Mouse (Mus musculus) liver, embryonic 18 days (tissue): Measurements from ENCODE around the gene Lrrc17. TPM values are rescaled to one million over a fixed set of nuclear protein-coding genes. Genes with fewer than 3 reads are reported as not detected.

Experiments used
- polyA plus RNA-seq: library from polyadenylated mRNA; depleted of rRNA; stranded (reverse); fragments of >200 nt; gene quantifications from 2 replicates; pipeline ENCODE4 v1.2.3, GENCODE M21; 2012; rRNA removed

Gene Lrrc17
- 0.90 and 1.1 TPM in 2 replicates for polyA plus RNA-seq

DNA sequence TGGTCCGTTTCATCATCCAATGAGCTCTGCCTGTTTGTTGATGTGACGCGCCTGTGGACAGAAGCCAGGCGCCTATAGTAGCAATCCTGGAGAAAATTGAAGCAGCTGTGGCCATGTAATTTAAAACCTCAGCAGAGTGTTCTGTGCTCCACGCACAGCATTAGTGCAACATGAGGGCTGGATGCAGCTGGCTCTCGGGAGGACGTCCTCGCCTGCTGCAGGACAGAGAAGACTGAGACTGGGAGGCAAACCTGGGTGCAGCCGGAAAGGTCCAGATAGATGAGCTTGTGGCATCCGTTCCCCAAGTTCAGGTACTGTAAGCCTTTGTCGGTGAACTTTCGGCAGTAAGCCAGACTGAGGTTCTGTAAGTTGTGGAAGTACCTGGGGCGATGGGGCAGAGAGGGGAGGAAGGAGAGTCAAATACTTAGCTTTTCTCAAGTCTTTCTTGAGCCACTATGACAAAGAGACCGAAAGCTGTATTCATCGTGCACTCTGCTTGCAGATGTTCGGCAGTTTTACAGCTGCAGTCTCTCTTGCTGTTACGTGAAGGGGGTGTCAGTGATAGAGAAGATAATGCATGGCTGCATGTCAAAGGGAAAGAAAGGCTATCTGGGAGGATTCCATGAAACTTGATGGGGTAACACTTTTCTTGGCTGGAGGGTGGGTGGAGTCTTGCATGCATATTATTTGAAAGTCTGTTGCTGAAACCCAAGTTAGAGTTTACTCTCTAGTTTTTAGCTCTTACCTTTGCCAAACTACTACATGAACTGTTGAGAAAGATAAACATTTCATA is at the start of gene Lrrc17:
Lrrc17 (plus strand) TSS at position 151 of the 793 bp plus-strand sequence.

Other genes with a start within 250 kb of the Lrrc17 start
- gene Fgl2, start 170.9 kb upstream of the Lrrc17 start, polyA plus RNA-seq = 2.7 and 2.9 TPM in 2 replicates
- gene Ccdc146, start 118.9 kb upstream of the Lrrc17 start, polyA plus RNA-seq = 0.01 TPM in 1 of 2 replicates, not detected in the other
- gene Fam185a, start 118.6 kb upstream of the Lrrc17 start, polyA plus RNA-seq = 2.3 and 2.7 TPM in 2 replicates
- 0.08 and 0.10 TPM in 2 replicates for gene Fbxl13, start 102.1 kb downstream of the Lrrc17 start, polyA plus RNA-seq
- 9.0 and 9.6 TPM in 2 replicates for gene Armc10, start 102.3 kb downstream of the Lrrc17 start, polyA plus RNA-seq
- 0.96 and 0.97 TPM in 2 replicates for gene Napepld, start 157.8 kb downstream of the Lrrc17 start, polyA plus RNA-seq
- gene Pmpcb, start 193.6 kb downstream of the Lrrc17 start, polyA plus RNA-seq = 48.6 and 49.5 TPM in 2 replicates
- gene Dnajc2, start 241.7 kb downstream of the Lrrc17 start, polyA plus RNA-seq = 8.1 and 8.2 TPM in 2 replicates
- 38.2 and 43.4 TPM in 2 replicates for gene Psmc2, start 241.7 kb downstream of the Lrrc17 start, polyA plus RNA-seq